Mouse (Mus musculus) hindbrain, embryonic 13.5 days (tissue): Measurements from ENCODE around the gene Wfdc10. TPM values are rescaled to one million over a fixed set of nuclear protein-coding genes. Genes with fewer than 3 reads are reported as not detected.
"Not testable (repeated sequence)": the region's sequence is repeated elsewhere in the genome, so short reads cannot be mapped to it uniquely, and the experiment has no call there.

ENCODE experiments used
- ATAC-seq: fragments of 200-750 bp; cut with Nextera tagmentation; 2 replicates; pipeline ENCODE4 v1.8.0; 2017; ENCODE audit warnings: moderate TSS enrichment; ENCODE audit not compliant: low FRiP score
- H3K27ac ChIP-seq: fragments of 300-500 bp; sonication (generic); 2 replicates; pipeline ENCODE4 v1.5.1; 2015; ENCODE audit warnings: inconsistent platforms, mild to moderate bottlenecking, moderate library complexity
- H3K27me3 ChIP-seq: fragments of 300-500 bp; sonication (generic); 2 replicates; pipeline ENCODE4 v1.6.1; 2015; ENCODE audit warnings: mild to moderate bottlenecking, inconsistent platforms
- H3K36me3 ChIP-seq: fragments of 300-500 bp; sonication (generic); 2 replicates; pipeline ENCODE4 v1.6.1; 2015; ENCODE audit warnings: mild to moderate bottlenecking, inconsistent platforms
- H3K4me1 ChIP-seq: fragments of 300-500 bp; sonication (generic); replicated peaks from 2 replicates; pipeline ENCODE4 v1.6.1; 2015; ENCODE audit warnings: inconsistent platforms
- H3K4me2 ChIP-seq: fragments of 300-500 bp; sonication (generic); 2 replicates; pipeline ENCODE4 v1.6.1; 2015; ENCODE audit warnings: inconsistent platforms, mild to moderate bottlenecking, moderate library complexity
- H3K4me3 ChIP-seq: fragments of 300-500 bp; sonication (generic); 2 replicates; pipeline ENCODE4 v1.5.1; 2015; ENCODE audit warnings: mild to moderate bottlenecking, inconsistent platforms
- H3K9ac ChIP-seq: fragments of 300-500 bp; sonication (generic); 2 replicates; pipeline ENCODE4 v1.6.1; 2015; ENCODE audit warnings: mild to moderate bottlenecking, inconsistent platforms
- H3K9me3 ChIP-seq: fragments of 300-500 bp; sonication (generic); 2 replicates; pipeline ENCODE4 v1.6.1; 2016; ENCODE audit warnings: inconsistent platforms
- WGBS: fragments of 180-500 bp; shearing (Covaris S2); methylation state at CpG from one replicate; pipeline ENCODE4 v1.1.7; 2015; 5-methylcytosine and 5-hydroxymethylcytosine counted together
- polyA plus RNA-seq: library from polyadenylated mRNA; unstranded; fragments of >200 nt; fragmentation: Nextera tagmentation; extraction: Ambion mirVana; gene quantifications from 2 replicates; pipeline ENCODE4 v1.2.1, GENCODE M21; 2015

The Wfdc10 gene
- not detected in 2 replicates for polyA plus RNA-seq

DNA sequence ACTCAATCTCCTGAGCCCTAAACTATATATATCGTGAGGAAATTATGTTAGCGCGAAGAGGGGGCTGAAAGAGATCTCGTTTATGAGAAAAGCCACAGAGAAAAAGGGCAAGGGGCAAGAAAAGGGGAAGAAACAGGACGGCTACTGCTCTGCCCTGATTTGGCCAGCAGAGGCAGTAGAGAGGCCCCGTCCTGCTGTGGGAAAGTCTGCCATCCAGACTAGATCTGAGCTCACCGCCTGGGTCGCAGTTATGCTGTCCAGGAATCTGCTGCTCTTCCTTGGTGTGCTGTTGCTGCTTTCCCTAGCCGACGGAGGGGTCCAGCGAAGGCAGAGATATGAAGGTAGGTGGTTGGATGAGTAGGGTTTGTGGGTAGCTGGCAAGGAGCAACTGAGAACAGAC, at the start of gene Wfdc10:
TSS of gene Wfdc10 (plus strand) at position 189 of the 400 bp plus-strand sequence.
- H3K9ac ChIP-seq: no peak within 1 kb of the TSS
- no peak within 1 kb of the TSS for H3K27ac ChIP-seq
- no peaks in the 10 kb centered on the region for H3K4me1 ChIP-seq
- no peaks in the 10 kb centered on the region for H3K27me3 ChIP-seq
- no peaks in the 10 kb centered on the region for H3K36me3 ChIP-seq
- H3K4me2 ChIP-seq: no peak within 1 kb of the TSS
- H3K4me3 ChIP-seq: no peak within 1 kb of the TSS
- no peaks in the 10 kb centered on the region for H3K9me3 ChIP-seq
- no peak for ATAC-seq
- WGBS: 27% methylated on average over 11 of the region's 11 CpGs

DNA sequence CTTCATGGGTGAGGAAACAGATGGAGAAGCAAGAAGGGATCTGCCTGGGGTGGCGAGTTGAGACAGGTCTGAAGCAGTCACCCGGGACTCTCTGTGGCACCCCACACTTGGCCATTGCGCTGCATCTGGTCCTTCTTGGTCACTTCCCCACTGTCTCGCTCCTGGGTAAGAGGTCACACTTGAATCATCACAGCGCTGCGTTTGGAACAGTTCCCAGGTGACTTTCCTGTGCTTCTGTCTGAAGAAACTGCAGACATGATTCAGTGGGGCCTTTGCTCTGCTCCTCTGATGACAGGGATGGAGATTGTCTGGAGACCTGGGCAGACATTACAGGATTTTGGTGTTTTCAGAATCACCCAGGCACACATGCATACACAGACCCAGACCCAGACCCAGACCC, 47.1 kb upstream of the Wfdc10 start:
- Histone ChIP-seq H3K36me3 (no peaks in the 10 kb centered on the region), H3K27ac (no peak overlapping the region), H3K27me3 (no peaks in the 10 kb centered on the region), H3K4me2 (no peak overlapping the region), H3K4me3 (no peak overlapping the region), H3K4me1 (no peaks in the 10 kb centered on the region), H3K9ac (no peak overlapping the region), H3K9me3 (no peaks in the 10 kb centered on the region)
- ATAC-seq: no peak
- 83% methylated on average over 6 of the region's 6 CpGs for WGBS

DNA sequence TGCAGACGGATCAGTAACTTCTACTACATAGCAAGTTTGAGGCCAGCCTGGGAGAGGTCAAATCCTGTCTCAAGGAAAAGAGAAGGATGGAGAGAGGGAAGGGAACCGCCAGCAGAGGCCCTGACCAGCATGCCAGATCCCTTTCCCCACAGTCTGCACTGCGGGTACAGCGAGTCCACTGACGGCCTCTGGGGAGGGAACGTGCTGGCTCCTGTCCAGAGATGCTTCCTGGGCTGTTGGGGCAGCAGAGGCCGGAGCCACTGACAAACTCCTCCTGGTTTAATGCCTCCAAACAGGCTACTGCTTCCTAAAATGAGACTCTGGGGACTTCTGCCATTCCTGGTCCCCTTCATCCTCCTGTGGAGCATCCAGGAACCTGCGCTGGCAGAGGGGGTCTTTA, 42.4 kb upstream of the Wfdc10 start, which contains the start of the genes Wfdc6b and Wfdc8:
TSS of gene Wfdc6b (plus strand) at position 52 of the 400 bp plus-strand sequence.
TSS of gene Wfdc8 (minus strand) at position 156 of the 400 bp plus-strand sequence.
- not testable (repeated sequence) for H3K4me2 ChIP-seq, H3K9ac ChIP-seq, ATAC-seq, H3K36me3 ChIP-seq, H3K27me3 ChIP-seq, H3K4me3 ChIP-seq, H3K27ac ChIP-seq, H3K4me1 ChIP-seq, H3K9me3 ChIP-seq
- 63% methylated on average over 8 of the region's 8 CpGs for WGBS

DNA sequence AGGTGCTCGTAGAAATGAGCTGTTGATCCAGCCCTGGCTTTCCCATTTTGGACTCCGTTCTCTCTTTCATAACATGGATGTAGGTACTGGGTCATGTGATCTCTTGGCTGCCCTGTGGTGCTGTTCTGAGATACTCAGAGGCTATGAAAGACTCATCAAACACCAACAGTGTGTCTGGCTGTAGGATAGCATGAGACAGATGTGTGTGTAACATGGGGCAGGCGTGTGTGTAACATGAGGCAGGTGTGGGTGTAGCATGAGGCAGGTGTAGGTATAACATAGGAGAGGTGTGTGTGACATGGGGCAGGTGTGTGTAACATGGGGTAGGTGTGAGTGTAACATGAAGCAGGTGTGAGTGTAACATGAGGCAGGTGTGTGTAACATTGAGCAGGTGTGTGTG, 40.5 kb upstream of the Wfdc10 start:
- no peak overlapping the region for H3K9ac ChIP-seq
- ATAC-seq: no peak
- H3K4me3 ChIP-seq: no peak overlapping the region
- H3K36me3 ChIP-seq: no peaks in the 10 kb centered on the region
- H3K27me3 ChIP-seq: no peaks in the 10 kb centered on the region
- no peak overlapping the region for H3K27ac ChIP-seq
- WGBS: 92% methylated on average over 3 of the region's 3 CpGs
- H3K4me1 ChIP-seq: no peaks in the 10 kb centered on the region
- H3K9me3 ChIP-seq: no peaks in the 10 kb centered on the region
- H3K4me2 ChIP-seq: no peak overlapping the region

DNA sequence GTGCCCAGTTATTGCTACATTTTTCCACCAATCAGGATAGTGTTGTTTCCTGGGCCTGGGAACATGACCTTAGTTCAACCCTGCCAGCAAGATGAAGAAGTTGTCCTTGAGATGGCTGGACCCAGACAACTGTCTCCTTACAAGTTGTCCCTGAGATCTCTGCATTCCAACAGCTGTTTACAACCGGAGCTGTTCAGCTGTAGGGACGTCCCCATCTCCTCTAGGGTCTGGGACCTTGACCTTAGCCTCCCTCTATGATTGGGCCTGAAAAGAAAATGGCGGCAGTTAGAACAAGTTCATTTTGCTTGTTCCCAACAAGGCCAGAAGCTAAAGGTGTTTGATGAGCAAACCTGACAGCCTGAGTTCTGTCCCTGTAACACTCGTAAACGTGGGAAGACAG, 36.8 kb upstream of the Wfdc10 start:
- WGBS: 89% methylated on average over 5 of the region's 5 CpGs
- no peaks in the 10 kb centered on the region for H3K4me1 ChIP-seq
- H3K4me3 ChIP-seq: no peak overlapping the region
- H3K9me3 ChIP-seq: no peaks in the 10 kb centered on the region
- no peak for ATAC-seq
- H3K27ac ChIP-seq: no peak overlapping the region
- no peak overlapping the region for H3K9ac ChIP-seq
- H3K36me3 ChIP-seq: no peaks in the 10 kb centered on the region
- no peak overlapping the region for H3K4me2 ChIP-seq
- no peaks in the 10 kb centered on the region for H3K27me3 ChIP-seq

DNA sequence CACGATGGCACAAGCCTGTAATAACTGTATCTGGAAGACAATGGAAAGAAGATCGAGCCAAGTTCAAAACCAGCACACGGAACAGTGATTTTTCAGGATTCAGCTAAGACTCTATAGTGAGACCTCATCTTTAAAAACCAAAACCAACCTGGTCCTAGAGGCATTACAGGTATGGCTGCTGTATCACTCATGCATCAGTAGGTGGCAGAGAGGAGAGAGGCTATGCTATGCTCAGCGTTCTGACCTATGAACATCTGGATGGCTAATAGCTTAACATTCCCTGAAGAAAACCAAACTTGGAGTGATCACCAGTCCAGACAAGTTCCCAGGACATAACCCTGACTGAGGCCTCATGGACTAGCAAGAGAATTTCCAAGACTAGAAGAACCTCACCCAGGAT, 34.1 kb upstream of the Wfdc10 start:
- no peak overlapping the region for H3K9ac ChIP-seq
- H3K36me3 ChIP-seq: no peaks in the 10 kb centered on the region
- H3K4me3 ChIP-seq: no peak overlapping the region
- no peak for ATAC-seq
- H3K4me2 ChIP-seq: no peak overlapping the region
- H3K27ac ChIP-seq: no peak overlapping the region
- H3K9me3 ChIP-seq: no peaks in the 10 kb centered on the region
- 84% methylated on average over 4 of the region's 4 CpGs for WGBS
- no peaks in the 10 kb centered on the region for H3K27me3 ChIP-seq
- no peaks in the 10 kb centered on the region for H3K4me1 ChIP-seq

DNA sequence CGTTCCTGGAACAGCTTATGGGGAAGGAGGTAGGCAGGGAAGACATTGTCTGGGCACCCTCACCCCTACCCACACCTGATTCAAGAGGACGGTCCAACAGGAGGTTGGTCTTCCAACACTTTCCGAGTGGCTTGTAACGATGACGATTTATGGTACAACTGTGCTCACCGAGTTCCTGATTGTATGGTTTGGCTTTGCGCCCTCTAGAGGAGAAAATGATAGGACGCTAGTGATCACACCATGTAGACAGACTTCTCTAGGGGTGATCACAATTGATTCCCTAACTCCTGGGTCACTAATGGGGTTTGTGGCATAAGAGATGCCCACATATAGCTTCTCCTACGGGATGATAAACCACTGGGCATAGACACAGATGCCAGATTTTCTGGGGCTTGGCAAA, 20.6 kb upstream of the Wfdc10 start:
- Histone ChIP-seq H3K36me3 (no peaks in the 10 kb centered on the region), H3K4me3 (no peak overlapping the region), H3K4me2 (no peak overlapping the region), H3K9me3 (no peaks in the 10 kb centered on the region), H3K27me3 (no peaks in the 10 kb centered on the region), H3K4me1 (no peaks in the 10 kb centered on the region), H3K9ac (no peak overlapping the region), H3K27ac (no peak overlapping the region)
- 74% methylated on average over 9 of the region's 9 CpGs for WGBS
- no peak for ATAC-seq

DNA sequence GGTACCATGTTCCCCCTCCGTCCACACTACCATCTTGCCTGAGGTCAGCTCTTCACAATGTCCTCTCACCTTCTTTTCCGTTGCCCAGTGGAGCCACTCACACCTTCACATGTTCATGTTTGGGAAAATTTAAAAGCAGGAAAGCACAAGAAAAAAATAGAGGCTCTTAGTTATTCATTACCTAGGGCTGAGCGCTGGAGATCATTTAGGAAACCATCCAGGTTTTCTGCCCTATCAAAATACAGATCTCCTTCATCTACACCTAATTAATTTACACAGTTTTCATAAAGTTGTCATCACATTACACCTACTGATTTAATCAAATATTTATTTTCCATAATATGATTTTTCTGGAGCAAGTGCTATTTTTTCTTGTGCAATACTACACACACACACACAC, 17.1 kb upstream of the Wfdc10 start, which contains the start of gene Wfdc16:
TSS of gene Wfdc16 (minus strand) at position 101 of the 400 bp plus-strand sequence.
- Histone ChIP-seq H3K9me3 (no peaks in the 10 kb centered on the region), H3K4me3 (no peak within 1 kb of the TSS), H3K27me3 (no peaks in the 10 kb centered on the region), H3K4me1 (no peaks in the 10 kb centered on the region), H3K4me2 (no peak within 1 kb of the TSS), H3K9ac (no peak within 1 kb of the TSS), H3K36me3 (no peaks in the 10 kb centered on the region), H3K27ac (no peak within 1 kb of the TSS)
- 98% methylated on average over 3 of the region's 3 CpGs for WGBS
- no peak for ATAC-seq

DNA sequence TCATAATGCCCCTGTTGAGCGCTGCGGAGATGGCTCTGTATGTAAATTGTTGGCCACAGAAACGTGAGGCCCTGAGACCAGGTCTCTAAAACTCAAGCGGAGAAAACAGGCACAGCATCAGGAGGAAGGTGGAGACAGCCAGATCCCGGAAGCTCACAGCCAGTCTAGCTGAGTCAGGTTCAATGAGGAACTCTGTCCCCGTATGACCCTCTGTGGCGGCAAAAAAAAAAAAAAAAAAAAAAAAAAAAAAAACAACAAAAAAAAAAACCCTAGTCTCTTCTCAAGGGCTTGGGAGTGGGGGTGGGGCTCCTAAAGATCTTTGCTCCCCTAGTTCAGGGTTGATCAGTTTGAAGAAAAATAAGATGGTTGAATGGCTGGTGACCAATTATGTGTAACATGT, 14.7 kb upstream of the Wfdc10 start:
- WGBS: 68% methylated on average over 7 of the region's 7 CpGs
- no peak overlapping the region for H3K27ac ChIP-seq
- H3K27me3 ChIP-seq: no peaks in the 10 kb centered on the region
- no peak overlapping the region for H3K9ac ChIP-seq
- no peaks in the 10 kb centered on the region for H3K4me1 ChIP-seq
- no peaks in the 10 kb centered on the region for H3K9me3 ChIP-seq
- H3K4me3 ChIP-seq: no peak overlapping the region
- no peak overlapping the region for H3K4me2 ChIP-seq
- no peaks in the 10 kb centered on the region for H3K36me3 ChIP-seq
- ATAC-seq: no peak

DNA sequence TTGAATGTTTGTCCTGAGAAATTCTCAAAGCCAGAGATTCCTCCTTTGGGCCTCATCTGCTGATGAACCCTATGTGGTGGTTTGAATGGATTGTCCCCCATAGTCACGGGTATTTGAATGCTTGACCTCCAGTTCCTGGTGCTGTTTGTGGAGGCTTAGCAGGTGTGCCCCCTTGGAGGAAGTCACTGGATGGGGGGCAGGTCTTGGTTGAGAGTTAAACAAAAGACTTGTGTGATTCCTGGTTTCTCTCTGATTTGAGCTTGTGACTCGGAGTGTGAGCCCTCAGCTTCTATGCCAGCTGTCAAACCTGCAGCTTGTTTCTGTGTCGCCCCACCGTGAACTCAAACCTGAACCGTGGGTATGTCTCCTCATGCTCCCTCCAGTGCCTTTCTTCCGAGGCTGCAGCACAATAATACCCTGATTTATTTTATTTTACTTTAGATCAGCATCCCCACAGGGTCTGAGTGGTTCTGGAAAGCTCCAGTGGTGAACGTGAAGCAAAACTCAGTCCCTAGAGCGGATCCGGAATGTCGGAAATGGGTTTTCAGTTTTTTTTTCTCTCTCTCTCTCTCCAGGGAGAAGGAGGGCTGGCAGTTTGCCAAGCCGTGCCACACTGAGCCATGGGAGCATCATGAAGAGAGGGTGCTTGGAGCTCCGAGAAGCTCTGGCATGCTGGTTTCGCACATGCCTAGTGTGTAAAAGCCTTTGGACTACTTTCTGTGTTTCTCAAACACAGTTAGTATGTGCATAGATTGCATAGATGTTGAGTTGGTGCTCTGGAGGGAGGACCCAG, 13.8 kb upstream of the Wfdc10 start:
- 78% methylated on average over 13 of the region's 13 CpGs for WGBS
- ATAC-seq: no peak

DNA sequence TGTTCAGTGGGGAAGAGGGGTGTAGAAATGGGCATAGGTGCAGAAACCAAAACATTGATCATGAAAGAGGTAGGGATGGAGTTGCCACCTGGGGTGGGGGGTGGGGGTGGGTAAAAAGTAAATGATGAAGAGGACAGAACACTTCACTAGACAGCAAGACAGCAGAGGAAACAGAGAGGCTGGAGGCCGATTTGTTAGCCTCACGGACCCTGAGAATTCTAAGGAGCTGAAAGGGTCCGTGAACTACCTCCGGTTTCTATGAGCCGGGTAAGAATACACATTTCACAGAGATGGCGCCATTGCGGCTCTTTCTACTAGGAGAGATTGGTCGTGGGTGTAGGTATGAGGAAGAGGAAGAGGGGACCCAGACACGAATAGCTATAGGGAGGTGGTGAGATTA, 637 bp downstream of the Wfdc10 start, which contains the start of gene Wfdc9:
TSS of gene Wfdc9 (minus strand) at position 101 of the 400 bp plus-strand sequence.
- no peaks in the 10 kb centered on the region for H3K9me3 ChIP-seq
- H3K4me3 ChIP-seq: no peak within 1 kb of the TSS
- no peaks in the 10 kb centered on the region for H3K27me3 ChIP-seq
- no peak within 1 kb of the TSS for H3K27ac ChIP-seq
- no peak for ATAC-seq
- no peak within 1 kb of the TSS for H3K9ac ChIP-seq
- no peaks in the 10 kb centered on the region for H3K4me1 ChIP-seq
- WGBS: 81% methylated on average over 9 of the region's 9 CpGs
- H3K36me3 ChIP-seq: no peaks in the 10 kb centered on the region
- no peak within 1 kb of the TSS for H3K4me2 ChIP-seq

More for the DNA sequence above, 13.8 kb upstream of the Wfdc10 start:
- Histone ChIP-seq H3K27me3 (no peaks in the 10 kb centered on the region), H3K4me2 (no peak overlapping the region), H3K9ac (no peak overlapping the region), H3K9me3 (no peaks in the 10 kb centered on the region), H3K27ac (no peak overlapping the region), H3K4me3 (no peak overlapping the region), H3K36me3 (no peaks in the 10 kb centered on the region), H3K4me1 (no peaks in the 10 kb centered on the region)

DNA sequence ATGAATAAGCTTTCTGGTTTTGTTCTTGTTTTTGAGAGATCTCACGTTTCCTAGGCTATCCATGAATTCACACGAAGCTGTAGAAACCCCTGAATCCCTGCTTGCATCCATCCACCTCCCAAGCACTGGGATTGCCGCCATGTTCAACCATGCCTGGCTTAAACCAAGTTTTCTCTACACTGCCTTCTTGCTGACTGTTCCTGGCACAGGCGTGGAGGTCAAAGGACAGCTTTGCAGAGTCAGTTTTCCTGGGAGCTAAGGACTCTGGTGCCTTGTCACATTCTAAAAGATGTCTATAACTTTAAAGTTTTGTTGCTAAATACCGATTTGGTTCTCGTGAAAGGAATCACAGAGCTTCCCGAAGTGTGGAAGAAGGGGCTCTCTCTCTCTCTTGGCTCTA, 9.0 kb downstream of the Wfdc10 start:
- Histone ChIP-seq H3K36me3 (no peaks in the 10 kb centered on the region), H3K4me2 (no peak overlapping the region), H3K4me3 (no peak overlapping the region), H3K9me3 (no peaks in the 10 kb centered on the region), H3K4me1 (no peaks in the 10 kb centered on the region), H3K27me3 (no peaks in the 10 kb centered on the region), H3K27ac (no peak overlapping the region), H3K9ac (no peak overlapping the region)
- ATAC-seq: no peak
- WGBS: 88% methylated on average over 7 of the region's 7 CpGs

DNA sequence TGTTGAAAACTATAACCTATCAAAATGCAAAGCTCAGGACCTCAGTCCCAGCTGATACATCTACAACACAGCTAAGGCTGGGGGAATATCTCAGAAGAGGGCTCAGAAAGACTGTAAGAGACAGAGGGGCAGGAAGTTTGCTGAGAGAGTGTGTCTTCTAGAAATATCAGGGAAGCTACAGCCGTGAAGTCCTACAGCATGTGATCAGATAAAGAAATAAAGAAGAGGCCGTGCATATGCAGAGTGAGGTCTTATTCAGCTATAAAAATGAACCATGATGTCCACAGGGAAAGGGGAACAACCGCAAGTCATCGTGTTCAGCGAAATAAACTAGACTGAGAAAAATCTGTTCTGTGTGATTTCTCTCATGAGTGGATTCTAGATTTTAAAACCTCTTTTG, 14.4 kb downstream of the Wfdc10 start:
- WGBS: 88% methylated on average over 5 of the region's 5 CpGs
- Histone ChIP-seq H3K9ac (no peak overlapping the region), H3K4me3 (no peak overlapping the region), H3K36me3 (no peaks in the 10 kb centered on the region), H3K27ac (no peak overlapping the region), H3K27me3 (no peaks in the 10 kb centered on the region), H3K9me3 (no peaks in the 10 kb centered on the region), H3K4me2 (no peak overlapping the region), H3K4me1 (no peaks in the 10 kb centered on the region)
- ATAC-seq: no peak
